Mouse (Mus musculus) 3134 (cell line): ENCODE data around the gene Btf3l4.

Experiments
- DNase-seq: peaks from one replicate; pipeline ENCODE4 v3.0.0-alpha.2; 2011; ENCODE audit warnings: low spot score; ENCODE audit not compliant: insufficient read length; ENCODE audit errors: extremely low read depth

Gene Btf3l4

DNA sequence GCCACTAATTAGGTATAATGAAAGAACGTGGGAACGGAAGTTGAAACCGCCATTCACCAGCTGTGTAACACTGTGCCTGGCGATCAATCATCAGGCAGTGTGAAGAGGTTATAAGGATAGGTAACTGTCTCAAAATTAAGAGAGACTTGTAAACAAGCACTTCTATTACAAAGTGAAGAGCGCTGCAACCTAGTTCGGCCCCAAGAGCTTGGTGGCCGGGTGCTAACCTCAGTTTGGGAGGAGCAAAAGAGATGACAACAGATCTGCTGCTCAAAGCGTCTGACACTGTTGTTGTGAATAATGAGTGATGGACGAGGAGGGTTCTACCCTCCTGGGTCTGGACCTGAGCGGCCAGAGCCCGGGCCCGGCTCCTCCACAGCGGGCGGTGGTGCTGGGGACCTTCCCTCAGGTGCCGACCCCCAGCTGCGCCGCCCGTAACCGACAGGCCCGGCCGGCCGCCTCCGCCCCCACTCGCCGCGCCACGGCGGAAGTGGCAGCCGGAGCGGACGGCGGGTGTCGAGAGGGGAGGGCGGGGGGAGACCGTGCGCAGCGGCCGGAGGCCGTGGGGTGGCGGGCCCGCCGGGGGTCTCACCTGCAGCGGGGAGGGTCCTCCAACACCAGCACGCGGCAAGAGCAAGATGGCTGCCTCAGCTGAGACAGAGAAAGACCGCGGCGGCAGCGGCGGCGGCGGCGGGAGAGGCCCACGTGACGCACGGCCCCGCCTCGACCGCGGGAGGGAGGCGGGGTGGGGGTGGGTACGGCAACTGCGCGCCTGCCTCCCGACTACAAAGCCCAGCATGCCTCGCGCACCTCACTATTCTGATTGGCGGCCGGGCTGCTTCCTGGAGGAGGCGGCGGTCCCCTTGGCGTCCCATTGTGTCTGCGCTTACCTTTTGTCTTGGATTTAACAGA is at the start of gene Btf3l4:
Gene Btf3l4 (minus strand): TSS at position 699 of the 912 bp plus-strand sequence.
- DNase-seq, result peak; percentile 89

DNA sequence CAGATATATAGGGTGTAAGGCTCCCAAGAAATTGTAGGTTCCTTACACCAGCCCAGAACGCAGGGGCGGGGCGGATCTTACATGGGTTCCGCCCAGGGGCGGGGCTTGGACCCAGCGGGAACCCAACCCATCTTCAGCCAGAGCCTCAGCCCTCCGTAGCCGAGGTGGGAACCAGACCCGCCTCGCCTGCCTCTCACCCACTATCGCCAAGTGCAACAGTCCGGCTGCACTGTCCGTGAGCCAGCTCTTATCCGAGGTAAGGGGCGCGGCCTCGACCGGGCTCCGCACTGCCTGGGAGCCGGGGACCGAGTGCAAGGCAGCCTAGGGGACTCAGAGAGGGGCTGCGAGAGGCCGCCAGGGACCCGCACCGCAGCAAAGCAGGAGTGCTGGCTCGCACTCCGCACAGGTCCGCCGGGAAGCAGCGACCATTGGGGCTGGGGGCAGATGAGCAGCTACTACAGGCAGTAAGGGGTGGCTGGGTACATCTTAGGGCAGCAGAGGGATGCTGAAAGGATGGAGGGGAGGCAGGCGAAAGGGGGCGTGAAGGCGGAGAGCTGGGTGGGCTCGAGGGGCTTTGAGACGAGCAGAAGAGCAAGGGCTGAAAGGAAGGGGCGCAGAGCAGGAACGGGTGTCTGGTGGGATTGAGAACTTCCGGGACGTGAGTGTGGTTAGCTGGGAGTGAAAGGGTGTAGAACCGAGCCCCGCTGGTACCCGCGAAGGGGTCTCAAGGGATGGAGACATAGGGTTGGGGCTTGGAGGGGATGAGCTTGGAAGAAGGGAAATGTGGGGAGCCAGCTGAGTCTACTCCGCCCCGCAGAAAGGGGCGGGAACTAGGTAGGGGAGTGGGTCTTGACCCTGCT is 45.8 kb upstream of the Btf3l4 start, which contains the start of gene Rab3b:
Gene Rab3b (plus strand): TSS at position 101 of the 860 bp plus-strand sequence.
- DNase-seq, result peak; percentile 83

DNA sequence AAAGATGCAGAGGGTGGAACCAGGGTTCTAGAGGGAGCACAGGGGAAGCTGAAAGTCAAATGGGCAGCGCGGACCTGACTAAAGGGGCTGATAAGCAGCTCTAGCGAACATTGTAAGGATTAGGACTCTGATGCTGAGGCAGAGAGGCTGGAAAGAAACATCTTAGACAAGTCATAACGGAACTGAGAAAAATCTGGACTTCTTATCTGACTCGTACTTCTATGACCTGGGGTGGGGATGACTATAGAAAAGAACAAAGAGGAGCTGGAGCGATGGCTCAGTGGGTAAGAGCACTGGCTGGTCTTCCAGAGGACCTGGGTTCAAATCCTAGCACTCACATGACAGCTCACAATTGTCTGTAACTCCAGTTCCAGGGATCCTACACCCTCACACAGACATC is 44.5 kb upstream of the Btf3l4 start:
- no peak for DNase-seq

GRCm38 (mm10) chr4:108873746-108874145 is 40.3 kb upstream of the Btf3l4 start:
- DNase-seq, result no peak

DNA sequence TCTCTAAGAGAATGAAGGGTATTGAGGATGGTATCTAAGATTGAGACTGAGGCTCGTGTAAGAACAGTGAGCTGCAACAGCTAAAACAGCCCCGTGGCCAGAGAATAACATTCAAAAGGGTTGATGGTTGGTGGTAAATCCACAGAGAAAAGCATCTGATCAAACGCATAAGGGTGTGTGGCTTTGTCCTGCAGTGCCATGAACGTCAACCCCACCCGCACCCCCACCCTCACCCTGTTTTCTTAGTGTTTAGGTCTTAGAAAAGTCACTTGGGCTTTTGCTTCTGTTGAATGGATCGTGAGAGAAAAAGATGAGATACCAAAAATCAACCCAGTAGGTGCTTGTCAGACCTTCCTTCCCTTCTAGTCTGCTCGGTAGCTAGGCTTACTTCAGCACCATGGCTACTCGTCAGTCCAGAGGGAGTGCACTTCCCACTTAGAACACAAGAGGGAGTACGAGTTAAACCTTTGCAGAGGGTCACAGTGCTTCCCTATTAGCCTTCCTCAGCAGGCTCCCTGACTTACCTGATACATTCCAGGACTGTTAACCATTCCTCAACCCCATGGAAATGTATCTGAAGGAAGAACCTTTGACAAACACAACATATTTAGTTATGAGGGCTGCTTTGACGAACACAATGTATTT is 36.4 kb upstream of the Btf3l4 start:
- DNase-seq, result peak; percentile 33

DNA sequence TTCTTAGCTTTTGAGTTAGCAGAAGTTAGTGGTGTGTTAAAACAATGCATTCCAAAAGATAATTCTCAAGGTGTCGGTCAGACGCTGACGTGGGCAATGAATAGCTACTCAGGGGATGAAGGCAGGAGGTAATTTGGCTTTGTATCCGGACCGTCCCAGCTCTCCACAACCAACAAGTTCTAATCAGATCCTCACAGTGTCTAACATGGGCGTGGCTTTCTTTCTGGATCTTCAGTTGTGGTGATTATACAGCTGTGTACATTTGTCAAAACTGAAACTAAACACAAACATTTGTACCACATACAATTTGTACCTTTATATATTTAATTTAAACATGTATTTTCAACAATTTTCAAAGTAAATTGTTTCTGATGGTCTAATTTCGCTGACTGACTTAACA is 33.4 kb upstream of the Btf3l4 start:
- no peak for DNase-seq

DNA sequence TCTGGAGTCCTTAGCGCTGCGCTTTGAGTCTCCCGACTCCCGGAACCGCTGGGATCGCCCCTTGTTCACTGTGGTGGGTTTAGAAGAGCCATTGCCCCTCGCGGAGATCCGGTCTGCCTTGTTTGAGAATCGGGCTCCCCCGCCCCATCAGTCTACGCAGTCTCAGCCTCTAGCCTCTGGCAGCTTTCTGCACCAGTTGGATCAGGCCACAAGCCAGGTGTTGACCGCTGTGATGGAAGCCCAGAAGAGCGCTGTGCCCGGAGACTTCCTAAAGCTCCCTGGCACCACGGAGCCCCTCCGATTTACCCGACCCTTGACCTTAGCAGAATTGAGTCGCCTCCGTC is 15.1 kb upstream of the Btf3l4 start, which contains the start of gene A730015C16Rik:
Gene A730015C16Rik (minus strand): TSS at position 115 of the 344 bp plus-strand sequence.
- no peak for DNase-seq

- peak; percentile 88 for DNase-seq
These were observed 14.5 kb upstream of the Btf3l4 start, which contains the start of gene Kti12 for GRCm38 (mm10) chr4:108847715-108848504. TSS of gene Kti12 (plus strand) at chr4:108847785.

DNA sequence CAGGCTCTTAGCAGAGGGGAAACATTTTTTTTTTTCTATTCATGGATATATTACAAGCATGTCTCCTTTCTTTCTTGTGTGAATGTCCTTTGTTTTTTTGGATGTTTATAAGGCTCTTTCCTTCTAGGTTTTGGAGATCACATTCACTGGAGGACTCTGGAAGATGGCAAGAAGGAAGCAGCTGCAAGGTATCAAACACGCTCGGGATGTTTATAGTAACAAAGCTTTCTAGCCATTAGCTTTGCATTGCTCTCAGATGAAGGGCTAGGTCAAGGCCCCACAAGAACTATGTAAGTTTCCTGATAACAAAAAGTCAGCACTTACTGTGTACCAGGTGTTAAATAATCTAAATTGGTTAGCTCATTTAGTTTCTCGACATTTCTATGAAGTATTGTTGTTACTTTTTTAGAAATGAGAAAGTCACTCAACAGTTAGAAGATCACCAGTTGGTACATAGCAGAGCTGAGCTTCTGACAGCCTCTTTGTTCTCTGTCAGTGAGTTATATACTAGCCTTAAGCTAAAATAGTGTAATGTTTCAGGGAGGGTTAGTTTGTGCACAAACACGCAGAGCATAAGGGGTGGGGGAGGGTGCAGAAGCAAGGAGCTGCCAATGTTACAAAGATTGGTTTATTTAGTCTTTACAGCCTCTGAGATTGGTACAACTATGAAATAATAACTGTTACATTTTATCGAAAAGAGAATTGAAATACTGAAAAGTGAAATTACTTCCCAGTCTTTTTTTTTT is 12.6 kb upstream of the Btf3l4 start:
- DNase-seq, result no peak

DNA sequence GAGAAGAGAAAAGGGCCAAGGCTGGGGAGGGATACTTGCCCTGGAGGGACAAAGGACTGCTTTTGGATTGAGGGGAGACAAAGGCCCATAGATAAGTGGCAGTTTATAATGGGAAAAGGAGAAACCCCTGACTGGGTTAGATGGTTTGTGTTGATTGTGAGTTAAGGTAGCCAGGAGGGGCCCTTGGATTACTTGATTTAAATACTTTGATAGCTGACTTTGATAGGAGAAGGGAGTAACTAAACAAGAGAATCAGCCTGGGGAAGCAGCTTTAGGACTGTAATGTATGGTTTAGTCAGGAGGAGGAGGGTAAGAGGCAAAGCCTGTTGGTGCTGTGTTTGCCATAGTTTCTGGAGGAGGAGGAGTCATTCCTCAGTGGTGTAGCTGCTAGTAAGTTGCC is 9.9 kb upstream of the Btf3l4 start:
- no peak for DNase-seq

DNA sequence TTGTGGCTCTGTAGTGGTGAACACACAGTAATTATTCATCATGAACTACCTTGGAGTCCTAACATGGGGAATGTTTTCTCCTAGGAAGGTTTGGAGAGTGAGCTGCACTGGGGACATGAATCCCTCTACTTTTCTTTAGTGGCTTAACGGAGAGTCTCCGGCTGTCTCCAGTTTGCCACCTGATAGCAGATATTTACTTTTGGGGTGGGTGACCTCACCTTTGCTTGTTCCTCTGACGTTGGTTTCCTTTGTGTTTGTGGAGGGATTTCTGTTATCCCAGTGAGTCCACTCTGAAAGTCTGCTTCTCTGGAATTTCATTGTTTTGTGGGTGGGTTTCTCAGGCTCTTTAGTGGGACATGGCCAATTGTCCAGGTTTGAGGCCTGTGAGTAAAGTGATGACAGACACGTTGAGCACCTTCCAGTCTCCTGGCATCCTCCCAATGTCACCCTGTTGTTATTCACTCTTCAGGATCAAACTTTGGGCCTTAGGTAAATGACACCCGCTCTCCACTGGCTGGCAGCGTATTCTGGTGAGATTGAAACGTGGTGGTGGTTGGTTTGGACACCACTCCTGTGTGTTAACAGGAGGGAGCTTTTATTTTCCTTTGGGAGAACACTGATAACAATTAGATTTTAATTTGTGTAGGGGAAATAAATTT is 8.6 kb upstream of the Btf3l4 start:
- DNase-seq, result no peak

DNA sequence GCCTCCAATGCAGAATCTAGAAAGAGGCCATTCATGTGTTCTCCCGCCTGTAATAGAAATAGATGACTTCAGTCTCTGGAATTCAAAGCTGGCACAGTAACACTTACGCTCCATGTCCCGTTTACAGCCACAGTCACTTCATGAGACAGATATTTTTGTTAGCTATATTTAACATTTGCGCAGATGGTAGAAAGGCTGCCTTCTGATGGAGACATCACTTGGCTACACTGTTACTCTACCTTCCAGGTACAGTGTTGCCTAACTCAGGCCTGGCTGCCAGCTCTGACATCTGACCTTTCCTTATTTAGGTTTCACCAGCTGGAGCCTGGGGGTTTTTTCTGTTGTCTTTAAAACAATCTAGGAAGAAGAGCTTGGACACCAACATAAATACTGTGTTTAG is 4.6 kb upstream of the Btf3l4 start:
- no peak for DNase-seq

GRCm38 (mm10) chr4:108835496-108835895 is 2.1 kb upstream of the Btf3l4 start:
- DNase-seq, result no peak

- no peak for DNase-seq
These were observed 1.5 kb upstream of the Btf3l4 start for GRCm38 (mm10) chr4:108834971-108835311.

DNA sequence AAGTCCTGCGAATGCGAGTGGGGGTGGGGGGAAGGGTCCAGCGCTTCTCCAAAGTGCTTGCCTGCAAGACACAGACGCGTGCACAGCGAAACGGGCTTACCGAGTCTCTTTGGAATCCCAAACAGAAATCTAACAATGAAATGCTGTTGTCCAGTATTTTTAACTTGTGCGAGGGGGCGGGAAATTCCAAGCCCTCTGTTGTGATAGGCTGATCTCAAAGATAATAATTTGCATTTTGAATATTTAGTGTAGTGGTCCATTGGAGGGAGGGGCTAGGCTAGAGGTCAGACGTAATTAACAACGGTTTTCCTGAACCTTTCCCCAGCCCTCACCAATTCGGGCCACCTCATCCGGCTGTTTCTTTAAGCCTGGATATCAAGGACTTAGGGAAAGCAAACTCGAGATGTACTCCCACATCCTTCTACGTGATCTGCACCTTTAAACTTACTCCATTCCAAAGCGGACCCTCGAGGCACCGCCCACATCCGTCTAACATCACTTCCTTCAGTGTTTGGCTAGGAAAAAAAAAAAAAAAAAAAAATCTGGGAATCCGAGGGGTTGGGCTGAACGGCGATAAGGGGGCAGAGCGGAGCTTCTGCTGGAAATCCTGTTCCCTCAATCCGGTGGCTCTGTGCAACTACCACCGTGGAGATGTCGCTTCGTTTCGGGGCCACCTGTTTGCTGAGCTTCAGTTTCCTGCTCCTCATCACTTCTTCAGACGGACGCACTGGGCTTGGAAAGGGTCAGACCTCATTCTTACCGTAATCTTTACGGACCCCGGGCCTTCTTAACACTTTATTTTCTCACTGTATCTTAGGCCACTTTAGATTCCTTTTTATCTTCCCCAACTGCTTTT is 929 bp upstream of the Btf3l4 start, which contains the start of gene Txndc12:
Gene Txndc12 (plus strand): TSS at position 487 of the 856 bp plus-strand sequence.
- DNase-seq, result peak; percentile 80

DNA sequence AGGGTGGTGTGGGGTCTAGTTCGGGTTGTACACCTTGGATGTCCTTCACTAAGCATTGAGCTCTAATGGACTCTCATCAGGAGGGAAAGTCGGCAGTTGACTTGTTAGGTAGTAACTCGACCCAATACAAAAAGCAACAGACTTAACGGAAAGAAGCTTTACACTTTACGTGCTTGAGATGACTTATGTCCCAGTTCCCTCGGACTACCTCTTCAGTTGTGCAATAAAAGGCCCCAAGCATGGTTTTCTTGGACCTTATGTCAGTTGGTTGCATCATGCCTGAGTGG is 357 bp upstream of the Btf3l4 start:
- no peak for DNase-seq

DNA sequence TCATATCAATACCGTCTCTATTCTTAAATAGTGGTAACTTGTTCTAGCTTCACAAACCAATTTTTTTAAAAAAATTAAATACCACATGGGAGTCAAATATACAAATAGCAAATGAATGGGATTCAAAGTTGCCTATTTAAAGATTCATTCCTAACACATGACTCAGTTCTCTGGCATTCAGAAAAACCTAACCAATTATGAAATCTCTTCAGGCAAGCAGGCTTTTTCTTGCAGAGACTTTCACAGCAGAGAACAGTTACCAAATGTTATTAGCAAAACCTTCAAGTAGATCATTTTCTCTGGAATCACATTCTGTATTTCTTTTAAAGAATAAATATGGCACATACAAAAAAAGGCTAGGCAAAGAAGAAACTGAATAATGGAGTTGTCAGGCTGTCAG is 2.7 kb downstream of the Btf3l4 start:
- DNase-seq, result no peak

GRCm38 (mm10) chr4:108826643-108827042 is 6.8 kb downstream of the Btf3l4 start:
- DNase-seq, result no peak
